Mouse (Mus musculus) c-Kit-positive CD71-negative TER-119-negative erythroid progenitor cells, embryonic 14.5 days (primary cell): ENCODE results near the gene Fgfr2.

Experiments used
- DNase-seq: peaks from one replicate; pipeline ENCODE4 v3.0.0-alpha.2; 2013; ENCODE audit warnings: low read depth

The Fgfr2 gene

DNA sequence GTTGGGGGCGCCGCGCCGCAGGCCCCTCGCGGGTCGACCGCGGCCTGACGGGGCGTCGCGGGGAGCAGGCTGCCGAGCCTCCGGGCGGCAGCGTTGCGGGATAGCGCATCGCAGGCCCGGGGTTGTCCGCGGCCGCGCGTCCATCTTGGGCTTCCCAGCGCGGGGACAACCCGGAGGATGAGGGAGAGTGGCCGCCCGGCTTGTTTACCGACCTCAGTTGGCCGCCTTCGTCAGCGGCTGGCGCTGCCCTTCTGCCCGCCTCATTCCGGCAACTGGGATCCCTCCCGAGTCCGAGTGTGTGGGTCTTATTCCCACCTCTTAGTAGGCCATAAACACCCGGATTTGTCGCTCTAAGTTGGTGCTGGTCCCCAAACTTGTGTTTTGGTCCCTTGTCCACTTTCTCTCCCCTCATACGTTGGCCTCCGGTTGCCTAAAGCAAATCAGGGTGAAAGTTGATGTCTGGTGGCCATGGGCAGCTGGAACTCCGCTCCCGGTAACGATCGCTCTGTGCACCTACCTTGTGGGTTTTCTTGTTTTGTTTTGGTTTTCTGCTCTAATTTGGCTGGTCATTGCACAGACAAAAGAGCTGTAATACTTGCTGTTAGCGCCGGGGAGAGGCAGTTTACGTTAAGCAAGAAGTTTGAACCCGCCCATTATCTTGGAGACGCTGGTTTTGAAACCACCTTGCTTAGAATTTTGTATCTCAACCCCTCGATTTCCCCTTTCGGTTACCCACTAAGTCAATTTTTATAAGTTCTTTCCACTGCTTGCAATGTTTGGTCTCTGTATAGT lies 191.4 kb downstream of the Fgfr2 start:
- no peak for DNase-seq

DNA sequence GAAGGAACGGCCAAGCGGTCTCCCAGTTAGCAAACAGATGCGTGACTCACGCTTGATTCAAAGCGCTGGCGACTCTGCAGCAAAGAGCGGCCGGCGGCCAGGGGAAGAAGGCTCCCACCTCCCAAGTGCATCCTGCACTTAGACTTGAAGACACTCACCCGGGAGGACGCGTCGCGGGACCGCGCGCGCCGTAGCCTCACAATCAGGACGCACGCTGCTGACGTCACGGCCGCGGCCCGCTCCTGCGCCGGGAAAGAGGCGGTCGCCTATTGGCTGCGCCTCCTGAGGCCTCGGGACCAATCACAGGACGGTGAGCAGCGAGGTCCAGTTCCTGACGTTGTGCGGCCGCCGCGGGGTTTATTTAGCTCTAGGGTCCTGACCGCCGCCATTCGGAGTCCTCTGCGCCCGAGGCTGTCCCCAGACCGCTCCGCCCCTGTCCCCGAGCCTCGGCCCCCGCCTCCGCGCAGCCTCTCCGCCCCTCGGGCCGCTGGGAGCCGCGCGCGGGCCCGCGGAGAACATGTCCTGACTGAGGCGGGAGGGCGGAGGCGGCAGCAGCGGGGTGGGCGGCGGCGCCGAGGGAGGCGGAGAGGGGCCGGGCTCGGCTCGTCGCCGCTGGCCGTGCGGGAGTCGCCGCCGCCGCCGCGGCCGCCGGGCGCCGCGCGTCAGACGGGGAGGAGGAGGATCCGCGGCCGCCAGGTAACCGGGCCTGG lies 192.1 kb downstream of the Fgfr2 start, which contains the start of gene Zranb1:
Gene Zranb1, plus strand, starts transcription at position 293 of the 710 bp plus-strand sequence.
- DNase-seq: peak; percentile 97

DNA sequence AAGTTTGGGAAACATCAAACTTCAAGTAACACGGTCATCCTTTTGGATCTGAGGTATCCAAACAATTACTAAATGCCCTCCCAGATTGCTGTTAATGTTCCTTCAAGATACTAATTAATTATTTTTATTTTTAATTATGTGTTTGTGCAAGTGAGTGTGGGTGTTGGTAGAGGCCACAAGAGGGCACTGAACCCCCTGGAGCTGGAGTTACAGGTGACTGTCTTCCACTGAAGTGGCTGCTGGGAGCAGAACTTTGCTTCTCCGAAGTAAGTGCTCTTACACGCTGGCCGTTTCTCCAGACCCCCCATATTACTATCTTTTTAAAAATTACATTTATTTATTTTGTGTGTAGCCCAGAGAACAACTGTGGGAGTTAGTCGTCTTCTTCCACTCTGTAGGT lies 193.1 kb downstream of the Fgfr2 start:
- DNase-seq: no peak

DNA sequence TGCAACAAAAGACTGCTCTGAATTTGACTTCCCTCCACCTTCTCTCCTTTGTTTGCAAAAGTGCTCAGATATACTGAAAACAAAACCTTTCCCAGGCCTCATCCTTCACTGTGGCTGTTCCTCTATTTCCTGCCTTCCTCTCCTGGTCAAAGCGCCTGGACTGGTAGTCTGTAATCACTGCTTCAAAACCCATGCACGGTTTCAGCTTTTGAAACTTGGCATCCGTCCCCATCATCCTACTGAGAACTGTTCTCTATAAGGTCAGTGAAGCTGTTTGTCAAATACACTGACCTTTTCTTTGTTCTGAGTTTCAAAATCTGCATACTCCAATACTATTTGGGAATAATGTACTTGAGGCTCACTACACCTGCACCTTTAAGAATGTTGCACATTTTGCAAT lies 195.9 kb downstream of the Fgfr2 start:
- no peak for DNase-seq

DNA sequence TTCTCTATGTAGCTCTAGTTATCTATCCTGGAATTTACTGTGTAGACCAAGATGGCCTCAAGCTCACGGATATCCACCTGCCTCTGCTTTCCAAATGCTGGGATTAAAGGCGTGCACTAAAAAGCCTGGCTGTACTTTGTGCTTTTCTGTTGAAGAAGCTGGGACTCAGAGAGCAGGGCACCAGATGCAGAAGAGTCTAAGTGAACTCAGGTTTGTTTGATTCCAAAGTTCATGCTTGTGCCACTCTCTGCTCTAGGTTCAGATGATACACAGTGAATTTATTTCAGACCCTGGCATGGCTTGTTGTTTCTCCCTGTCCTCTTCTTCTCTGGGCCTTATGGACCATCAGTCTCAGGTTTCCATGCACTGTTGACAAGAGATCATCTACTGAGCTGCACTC lies 197.9 kb downstream of the Fgfr2 start:
- no peak for DNase-seq

DNA sequence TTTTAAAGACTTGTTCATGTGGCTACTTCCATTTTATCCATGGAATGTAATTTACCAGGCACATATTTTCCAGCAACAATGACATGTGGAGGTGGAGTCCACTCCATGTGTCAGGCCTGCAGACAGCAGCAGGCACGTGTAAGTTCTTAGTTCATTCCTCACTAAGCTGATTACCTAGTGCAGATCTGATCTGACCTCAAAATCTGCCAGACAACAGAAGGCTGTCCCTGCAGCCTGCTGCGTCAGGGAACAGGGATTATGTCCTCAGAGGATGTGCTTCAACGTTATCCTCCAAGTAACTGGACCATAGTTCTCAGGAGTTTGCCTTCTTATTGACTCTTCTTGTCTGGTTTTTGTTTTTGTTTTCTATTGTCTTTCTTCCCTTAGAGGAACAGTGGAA lies 201.2 kb downstream of the Fgfr2 start:
- DNase-seq: no peak

DNA sequence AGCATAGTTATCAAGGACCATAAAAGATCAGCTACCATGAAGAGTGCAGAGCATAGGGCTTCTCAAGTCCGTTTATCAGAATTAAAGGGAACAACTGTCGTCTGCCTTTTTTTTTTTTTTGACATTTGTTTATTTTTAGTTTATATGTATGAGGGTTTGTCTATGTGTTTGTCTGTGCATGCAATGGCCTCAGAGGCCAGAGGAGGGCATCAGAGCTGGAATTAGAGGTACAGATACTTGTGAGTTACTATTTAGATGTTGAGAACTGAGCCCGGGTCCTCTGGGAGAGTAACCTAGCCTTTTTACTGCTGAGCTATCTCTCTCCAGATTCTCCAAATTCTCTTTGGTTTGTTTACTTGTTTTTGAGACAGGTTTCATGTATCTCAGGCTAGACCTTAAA lies 219.4 kb downstream of the Fgfr2 start:
- DNase-seq: no peak

DNA sequence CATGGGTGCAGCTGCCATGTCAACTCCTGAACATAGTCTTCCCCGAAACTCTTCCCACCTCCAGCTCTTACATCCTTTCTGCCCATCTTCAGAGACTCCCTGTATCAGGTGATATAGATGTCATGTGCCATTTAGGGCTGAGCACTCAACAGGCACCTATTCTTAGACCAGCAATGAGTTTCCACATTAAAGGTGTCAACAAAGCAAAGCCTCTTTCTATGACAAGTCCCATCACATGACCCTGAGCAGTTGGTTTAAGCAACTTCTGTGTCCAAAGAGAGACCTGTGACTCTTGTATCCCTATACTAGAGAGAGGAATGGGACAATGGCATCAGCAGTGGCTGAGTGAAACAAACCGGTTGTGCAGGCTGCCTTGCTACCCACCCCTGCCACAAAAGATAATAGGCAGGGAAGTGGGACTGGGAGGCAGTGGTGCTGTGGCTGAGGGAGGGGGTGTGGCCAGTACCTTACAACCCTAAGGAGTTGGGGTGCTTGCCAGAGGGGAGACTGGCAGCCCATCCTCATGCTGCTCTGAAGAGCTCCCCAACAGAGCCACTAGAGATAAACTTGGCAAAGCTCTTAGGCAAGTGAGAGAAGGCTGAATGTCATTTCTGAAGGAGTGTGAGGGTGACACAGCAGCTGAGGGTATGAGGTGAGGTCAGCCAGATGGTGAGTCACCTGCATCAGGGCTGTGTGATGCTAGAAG lies 222.2 kb downstream of the Fgfr2 start:
- no peak for DNase-seq

DNA sequence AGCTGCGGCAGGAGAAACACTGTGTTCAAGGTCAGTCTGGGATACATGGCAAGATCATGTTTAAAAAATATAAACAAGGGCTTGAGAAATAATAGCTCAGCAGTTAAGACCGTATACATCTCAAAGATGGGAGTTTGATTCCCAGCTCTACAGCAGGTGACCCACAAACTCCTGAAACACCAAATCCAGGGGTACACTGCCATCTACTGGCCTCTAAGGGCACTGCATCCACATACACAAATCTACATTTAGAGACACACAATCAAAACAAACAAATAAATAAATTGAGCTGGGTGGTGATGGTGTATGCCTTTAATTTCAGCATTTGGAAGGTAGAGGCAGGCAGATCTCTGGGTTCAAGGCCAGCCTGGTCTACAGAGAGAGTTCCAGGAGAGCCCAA lies 224.9 kb downstream of the Fgfr2 start:
- peak; percentile 25 for DNase-seq

DNA sequence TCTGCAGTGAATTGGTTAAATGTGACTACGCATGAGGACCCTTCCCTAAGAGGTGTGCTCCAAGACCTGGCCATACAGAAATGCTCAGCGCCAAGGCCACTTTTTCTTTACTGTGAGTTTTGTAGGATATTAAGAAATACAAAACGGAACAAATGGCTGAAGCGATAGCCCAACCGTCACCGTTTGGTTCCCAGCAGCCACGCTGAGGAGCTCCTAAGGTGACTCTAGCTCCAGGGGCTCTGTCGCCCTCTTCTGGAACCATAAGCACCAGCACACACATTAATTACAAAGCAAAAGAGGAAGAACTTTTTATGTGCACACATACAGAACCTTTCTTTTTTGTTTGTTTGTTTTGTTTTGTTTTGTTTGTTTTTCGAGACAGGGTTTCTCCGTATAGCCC lies 225.9 kb downstream of the Fgfr2 start:
- DNase-seq: no peak

DNA sequence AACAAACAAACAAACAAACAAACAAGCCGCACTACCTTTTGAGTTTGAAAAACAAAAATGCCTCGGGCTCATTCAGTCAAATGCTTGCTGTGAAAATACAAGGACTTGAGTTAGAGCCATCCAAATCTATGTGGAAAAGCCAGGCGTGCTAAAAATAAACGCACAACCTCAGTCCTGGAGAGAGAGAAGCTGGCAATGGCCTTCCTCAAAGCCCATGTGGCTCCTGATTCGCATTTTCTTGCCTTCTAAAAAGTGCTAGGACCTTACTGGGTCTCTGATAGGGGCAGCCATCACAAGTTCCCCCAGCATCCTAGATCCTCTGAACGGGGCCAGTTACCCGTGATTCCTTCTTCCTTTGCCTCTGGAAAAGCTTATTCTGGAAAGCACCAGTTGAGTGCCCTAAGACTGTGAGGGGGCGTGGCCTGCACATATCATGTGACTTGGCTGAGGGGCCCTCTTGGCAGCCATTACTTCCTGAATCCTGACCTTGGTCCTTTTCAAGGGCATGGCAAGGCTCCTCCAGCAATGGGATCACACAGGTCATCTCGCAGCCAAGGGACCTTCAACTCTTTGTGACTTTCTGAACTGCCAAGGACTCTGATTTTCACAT lies 226.8 kb downstream of the Fgfr2 start:
- no peak for DNase-seq

DNA sequence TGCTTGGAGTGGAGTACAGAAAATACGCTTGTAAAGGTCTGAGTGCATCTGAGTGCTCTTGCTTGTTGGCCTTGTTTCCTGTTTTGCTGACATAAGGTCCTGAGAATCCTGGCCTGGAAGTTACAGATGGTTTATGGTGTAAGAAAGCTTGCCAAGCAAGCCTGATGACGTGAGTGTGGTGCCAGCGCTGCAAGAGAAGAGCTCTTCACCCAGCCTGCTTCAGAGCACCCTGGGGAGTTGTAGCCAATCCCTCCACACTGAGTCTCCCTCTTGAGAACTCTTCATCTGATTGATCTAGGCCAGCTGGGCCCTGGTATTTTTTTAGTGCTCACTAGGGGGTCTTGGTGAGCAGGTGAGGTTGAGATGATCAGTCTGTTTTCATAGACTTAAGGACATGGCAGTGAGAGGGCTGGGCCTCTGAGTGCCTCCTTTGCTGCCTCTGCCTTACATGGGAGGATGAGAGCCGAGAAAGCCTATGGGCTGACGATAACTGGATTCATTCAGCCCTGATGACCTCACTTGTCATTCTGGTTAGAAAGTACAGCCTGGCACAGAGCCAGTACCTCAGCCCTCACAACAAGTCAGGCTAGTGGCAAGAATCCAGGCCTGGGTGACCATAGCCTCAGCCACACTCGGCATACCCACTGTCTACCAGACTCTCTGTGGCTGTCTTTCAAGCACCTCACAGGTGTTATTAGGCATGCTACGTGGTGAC lies 228.2 kb downstream of the Fgfr2 start:
- DNase-seq: no peak

DNA sequence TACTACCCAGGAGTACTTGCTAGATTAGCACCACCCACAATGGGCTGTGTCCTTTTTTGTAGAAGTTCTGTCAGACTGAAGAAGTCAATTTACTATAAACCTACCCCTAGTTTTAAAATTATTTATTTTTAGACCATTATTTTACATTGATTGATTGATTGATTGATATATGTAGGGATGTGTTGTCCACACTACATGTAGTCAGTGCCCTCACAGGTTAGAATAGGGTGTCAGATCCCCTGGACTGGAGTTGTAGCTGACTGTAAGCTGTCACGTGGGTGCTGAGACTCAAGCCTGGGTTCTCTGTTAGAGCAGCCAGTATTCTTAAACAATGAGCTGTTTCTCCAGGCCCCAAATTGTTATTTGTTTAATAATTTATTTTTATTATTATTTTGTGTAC lies 229.8 kb downstream of the Fgfr2 start:
- DNase-seq: no peak

DNA sequence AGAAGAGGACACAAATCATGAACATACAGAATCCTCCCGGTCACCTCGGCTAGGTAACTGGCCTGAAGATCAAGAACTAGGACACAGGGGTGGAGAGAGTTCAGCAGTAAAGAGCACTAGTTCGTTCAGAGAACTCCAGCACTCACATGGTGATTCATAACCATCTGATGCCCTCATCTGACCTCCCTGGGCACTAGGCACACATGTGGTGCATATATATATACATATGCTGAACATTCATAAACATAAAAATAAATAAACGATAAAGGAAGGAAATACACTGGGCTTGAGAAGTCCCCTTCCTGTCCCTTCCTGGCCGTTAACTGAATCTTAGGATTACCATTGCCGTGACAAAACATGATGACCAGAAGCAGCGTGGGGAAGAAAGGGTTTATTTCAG lies 230.3 kb downstream of the Fgfr2 start:
- no peak for DNase-seq

DNA sequence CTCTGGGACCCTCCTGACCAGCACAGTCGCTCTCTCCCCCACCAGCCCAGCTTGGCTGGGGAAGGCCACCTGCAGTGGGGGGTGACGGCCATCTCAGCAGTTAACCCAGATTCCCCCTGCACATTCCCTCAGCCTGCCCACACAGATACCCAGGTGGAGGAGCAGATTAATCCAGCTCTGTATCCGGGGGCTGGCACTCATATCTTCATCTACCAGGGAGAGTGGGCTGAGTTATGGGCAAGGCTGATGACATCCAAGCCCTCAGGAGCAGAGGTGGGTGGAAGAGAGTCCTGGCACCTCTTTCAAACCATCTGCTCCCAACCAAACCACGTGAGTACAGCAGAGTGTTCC lies 230.9 kb downstream of the Fgfr2 start:
- DNase-seq: no peak

DNA sequence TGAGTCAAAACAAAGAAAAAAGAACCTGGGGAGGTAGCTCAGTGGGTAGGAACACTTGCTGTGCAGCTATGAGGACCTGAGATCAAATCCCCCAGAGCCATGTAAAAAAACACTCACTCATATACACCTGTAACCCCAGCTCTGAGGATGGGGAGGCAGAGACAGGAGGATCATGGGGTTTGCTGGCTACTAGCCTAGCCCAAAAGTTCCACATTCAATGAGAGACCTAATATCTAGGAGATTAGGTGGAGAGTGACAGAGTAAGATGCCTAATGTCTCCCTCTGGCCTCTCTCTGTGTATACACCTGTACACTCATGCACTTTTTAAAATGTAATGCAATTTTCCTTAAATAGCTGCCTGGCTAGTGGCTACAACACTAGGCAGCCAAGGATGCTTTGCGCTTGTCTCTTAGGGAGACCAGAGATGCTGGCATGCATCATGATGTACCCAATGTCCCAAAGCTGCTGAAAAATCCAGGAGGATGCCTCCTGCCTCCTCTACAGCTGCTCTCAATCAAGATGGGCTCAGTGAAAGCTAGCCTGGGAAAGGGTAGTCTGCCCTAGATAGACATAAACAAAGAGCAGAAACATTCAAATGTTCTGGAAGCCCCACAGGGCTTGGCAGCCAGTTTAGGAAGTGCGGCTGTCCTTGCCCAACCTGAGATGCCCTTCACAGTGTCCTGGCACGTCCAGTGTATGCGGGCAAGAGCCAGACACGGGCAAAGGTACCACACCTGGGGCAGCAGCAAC lies 231.4 kb downstream of the Fgfr2 start:
- DNase-seq: no peak

DNA sequence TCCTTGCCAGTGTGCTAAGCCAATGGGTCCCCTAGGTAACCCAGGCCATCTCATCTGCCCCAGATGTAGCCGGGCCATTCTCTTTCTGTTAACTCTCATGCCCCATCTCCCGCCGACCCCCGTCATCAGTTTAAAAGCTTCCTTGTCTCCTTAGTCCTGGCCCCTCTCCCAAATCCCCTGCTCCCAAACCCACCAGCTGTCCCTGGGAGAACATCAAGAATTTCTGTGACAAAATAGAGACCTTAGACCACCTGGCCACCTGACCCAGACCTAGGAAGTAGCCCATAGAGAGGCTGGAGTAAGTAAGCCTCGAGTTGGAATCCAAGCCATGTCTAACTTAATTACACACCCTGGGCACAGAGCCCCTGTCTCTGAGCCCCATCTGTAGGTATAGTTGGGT lies 232.9 kb downstream of the Fgfr2 start:
- DNase-seq: no peak

DNA sequence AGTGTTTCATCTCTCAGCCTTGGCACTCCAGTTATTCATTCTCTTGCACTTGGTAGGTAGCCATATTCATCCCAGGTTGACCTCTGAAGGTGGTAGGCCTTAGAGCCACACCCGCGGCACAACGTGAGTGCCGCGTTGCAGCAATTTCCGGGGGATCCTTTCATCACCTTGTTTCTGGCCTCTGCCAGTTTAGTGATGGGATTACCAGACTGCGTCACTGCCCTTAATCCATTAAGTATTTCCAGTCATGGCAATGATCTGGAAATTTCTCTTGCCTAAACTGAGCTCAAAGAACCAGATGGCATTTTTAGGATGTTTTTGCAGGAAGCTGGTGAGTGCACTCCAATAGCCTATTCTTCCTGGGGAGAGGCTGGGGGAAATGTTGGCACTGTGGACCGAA lies 233.5 kb downstream of the Fgfr2 start:
- DNase-seq: no peak

DNA sequence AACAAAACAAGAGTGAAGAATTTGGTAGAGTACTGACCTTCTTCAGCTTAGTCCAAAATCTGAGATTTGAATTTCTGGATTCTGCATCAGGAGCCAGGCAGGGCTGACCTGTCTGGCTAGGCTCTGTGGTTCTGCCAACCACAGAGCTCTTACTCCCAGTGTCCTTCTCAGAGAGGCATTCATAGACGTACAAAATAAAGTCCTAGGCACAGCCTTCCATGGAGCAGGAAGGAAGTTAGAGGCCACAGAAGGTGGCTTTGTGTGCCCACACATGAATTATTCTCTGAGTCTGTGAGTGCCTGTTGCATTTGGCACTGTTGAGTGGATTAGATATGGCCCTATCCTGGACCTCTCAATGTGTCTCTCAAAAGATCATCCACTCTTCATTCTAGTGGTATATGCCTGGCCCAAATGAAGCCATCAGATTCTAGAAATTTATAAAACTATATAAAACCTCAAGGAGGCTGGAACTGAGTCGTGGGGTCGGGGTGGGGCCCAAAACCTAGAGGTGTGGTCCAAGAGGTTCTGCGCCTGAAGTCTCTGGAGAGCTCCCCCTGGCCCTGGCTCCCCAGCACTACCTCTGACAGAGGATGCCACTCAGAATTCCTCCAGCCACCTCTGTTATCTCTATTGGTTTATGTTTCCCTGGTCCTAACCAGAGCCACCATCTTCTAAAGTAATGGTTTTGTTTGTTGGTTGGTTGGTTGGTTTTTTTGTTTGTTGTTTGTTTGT lies 234.5 kb downstream of the Fgfr2 start:
- DNase-seq: no peak

DNA sequence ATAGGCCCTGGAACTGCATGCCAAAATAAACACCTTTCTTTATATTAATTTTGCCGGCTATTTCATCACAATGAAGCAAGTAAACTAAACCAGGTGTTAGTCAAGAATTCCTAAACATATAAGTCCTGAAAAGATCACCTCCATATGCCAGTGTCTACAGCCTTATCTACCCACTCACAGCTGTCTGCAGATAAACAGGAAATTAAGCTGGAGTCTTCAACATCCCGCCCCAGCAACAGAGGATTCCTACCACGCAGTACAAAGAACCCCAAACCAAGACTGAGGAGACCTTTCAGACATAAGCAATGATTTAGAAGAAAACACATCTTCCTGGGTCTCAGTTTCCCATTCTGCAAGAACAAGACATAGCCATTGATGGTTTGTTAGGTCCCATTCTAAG lies 235.1 kb downstream of the Fgfr2 start:
- DNase-seq: no peak
